18 mouse cellular contexts compared by ENCODE assay signal in the genomic region with DNA sequence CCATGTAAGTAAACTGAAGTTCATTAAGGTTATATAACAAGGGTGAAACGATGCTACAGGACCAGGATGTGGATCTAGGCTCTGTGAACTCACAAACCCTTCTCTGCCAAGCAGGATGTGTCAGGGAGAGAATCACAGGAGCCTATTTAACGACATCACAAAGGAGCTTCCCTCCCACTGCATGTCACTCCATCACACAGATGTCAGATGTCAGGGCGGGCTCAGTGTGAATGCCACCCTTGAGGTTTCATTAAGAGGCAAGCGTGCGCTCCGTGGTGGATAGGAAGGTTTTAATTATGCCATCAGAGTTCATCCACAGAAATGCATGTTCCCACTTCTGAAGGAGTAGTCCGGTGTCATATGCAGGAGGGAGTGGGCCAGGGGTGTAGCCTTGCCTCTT.
"Had no signal": no experiment of that assay in that cellular context is flagged by ENCODE, and none has a peak within 500 bp of the region (broad histone marks: within the 10 kb centered on the region; RNA-seq: fewer than 3 reads in every experiment).

No protein-coding gene starts in this region.

- H3K9me3 ChIP-seq: midbrain, embryonic 10.5 days; midbrain, embryonic 12.5 days; neural tube, embryonic 13.5 days; neural tube, embryonic 15.5 days had no signal

- H3K27ac ChIP-seq: midbrain, embryonic 10.5 days; midbrain, embryonic 12.5 days; neural tube, embryonic 13.5 days; neural tube, embryonic 15.5 days had no signal

- H3K4me3 ChIP-seq: midbrain, embryonic 10.5 days; midbrain, embryonic 12.5 days; myocyte; neural tube, embryonic 13.5 days; neural tube, embryonic 15.5 days had no signal

- H3K27me3 ChIP-seq: neural tube, embryonic 13.5 days had no signal

- H3K36me3 ChIP-seq: midbrain, embryonic 10.5 days; midbrain, embryonic 12.5 days; neural tube, embryonic 13.5 days; neural tube, embryonic 15.5 days had no signal

- DNase-seq: lung, embryonic 14.5 days; lung, postnatal 10 days; lung, postnatal 4 days; midbrain, embryonic 14.5 days; retina, postnatal 1 day; right cerebral cortex, adult 18-20 months; right cerebral cortex, postnatal 25 days; right cerebral cortex, postnatal 4 days; spleen, adult 18-20 months; thymus, adult 18-20 months; thymus, postnatal 14 days; thymus, postnatal 36 days had no signal

- ATAC-seq: midbrain, embryonic 16.5 days had no signal

- H3K4me2 ChIP-seq: lung, embryonic 14.5 days; midbrain, embryonic 12.5 days; neural tube, embryonic 13.5 days; neural tube, embryonic 15.5 days had no signal

- H3K9ac ChIP-seq: lung, embryonic 14.5 days; midbrain, embryonic 12.5 days; neural tube, embryonic 13.5 days; neural tube, embryonic 15.5 days had no signal
